Mouse (Mus musculus) midbrain, postnatal 0 days (tissue): ENCODE measurements around the gene C2cd4a. TPM values are rescaled to one million over a fixed set of nuclear protein-coding genes. Genes with fewer than 3 reads are reported as not detected.

ENCODE experiments used
- ATAC-seq: fragments of 200-750 bp; cut with Nextera tagmentation; 2 replicates; pipeline ENCODE4 v1.8.0; 2017; ENCODE audit warnings: moderate number of reproducible peaks, mild to moderate bottlenecking, moderate TSS enrichment, moderate library complexity; ENCODE audit not compliant: low FRiP score
- DNase-seq: peaks from one replicate; pipeline ENCODE4 v3.0.0-alpha.2; 2015; ENCODE audit warnings: low spot score
- H3K27ac ChIP-seq: fragments of 300-500 bp; sonication (generic); 2 replicates; pipeline ENCODE4 v1.5.1; 2014; ENCODE audit warnings: low read depth, mild to moderate bottlenecking, low read length, mixed read lengths
- H3K27me3 ChIP-seq: fragments of 300-500 bp; sonication (generic); 2 replicates; pipeline ENCODE4 v1.6.1; 2014; ENCODE audit warnings: low read length, control low read depth, mixed read lengths; ENCODE audit not compliant: insufficient read depth
- H3K36me3 ChIP-seq: fragments of 300-500 bp; sonication (generic); 2 replicates; pipeline ENCODE4 v1.6.1; 2014; ENCODE audit warnings: low read length, control low read depth, mixed read lengths; ENCODE audit not compliant: insufficient read depth
- H3K4me1 ChIP-seq: fragments of 300-500 bp; sonication (generic); 2 replicates; pipeline ENCODE4 v1.6.1; 2014; ENCODE audit warnings: mild to moderate bottlenecking, control low read depth, antibody characterized with exemption, low read length, mixed read lengths; ENCODE audit not compliant: insufficient read depth
- H3K4me2 ChIP-seq: fragments of 300-500 bp; sonication (generic); 2 replicates; pipeline ENCODE4 v1.6.1; 2014; ENCODE audit warnings: low read depth, mild to moderate bottlenecking, low read length, mixed read lengths; ENCODE audit not compliant: poor library complexity, severe bottlenecking
- H3K4me3 ChIP-seq: fragments of 300-500 bp; sonication (generic); 2 replicates; pipeline ENCODE4 v1.5.1; 2014; ENCODE audit warnings: low read depth, mild to moderate bottlenecking, low read length, moderate library complexity
- H3K9ac ChIP-seq: fragments of 300-500 bp; sonication (generic); replicated peaks from 2 replicates; pipeline ENCODE4 v1.6.1; 2014; ENCODE audit warnings: mild to moderate bottlenecking, low read length, moderate library complexity, mixed read lengths; ENCODE audit not compliant: poor library complexity, severe bottlenecking
- H3K9me3 ChIP-seq: fragments of 300-500 bp; sonication (generic); 2 replicates; pipeline ENCODE4 v1.6.1; 2016; ENCODE audit warnings: low read length, control low read depth
- CTCF ChIP-seq: IDR thresholded peaks from 2 replicates; pipeline ENCODE4 v1.5.1; 2016; ENCODE audit warnings: antibody characterized with exemption, mild to moderate bottlenecking
- WGBS: fragments of 180-500 bp; shearing (Covaris S2); extraction: QIAGEN DNeasy Blood & Tissue Kit; methylation state at CpG from one replicate; pipeline ENCODE4 v1.1.7; 2014; 5-methylcytosine and 5-hydroxymethylcytosine counted together
- polyA plus RNA-seq: library from polyadenylated mRNA; unstranded; fragments of >200 nt; fragmentation: Nextera tagmentation; extraction: Ambion mirVana; gene quantifications from 2 replicates; pipeline ENCODE4 v1.2.1, GENCODE M21; 2015
- total RNA-seq: library from RNA; depleted of rRNA; stranded (reverse); fragments of >200 nt; gene quantifications from 2 replicates; pipeline ENCODE4 v1.2.3, GENCODE M21; 2014

Gene C2cd4a
- total and polyA plus RNA-seq, 2 experiments from 2014 or later: 0.68 to 0.71 TPM

- H3K4me3 ChIP-seq: no peak overlapping the region
- no peak overlapping the region for H3K9ac ChIP-seq
- no peaks in the 10 kb centered on the region for H3K9me3 ChIP-seq
- H3K27me3 ChIP-seq: no peaks in the 10 kb centered on the region
- ATAC-seq (no peak), DNase-seq (no peak)
- TF ChIP-seq CTCF: peak; percentile 46
- no peaks in the 10 kb centered on the region for H3K36me3 ChIP-seq
- H3K4me2 ChIP-seq: no peak overlapping the region
- no peak overlapping the region for H3K27ac ChIP-seq
- H3K4me1 ChIP-seq: no peaks in the 10 kb centered on the region
- 59% methylated on average over 6 of the region's 6 CpGs for WGBS
Measured at GRCm38 (mm10) chr9:67810527-67810926, 21.6 kb downstream of the C2cd4a start.

GRCm38 (mm10) chr9:67807000-67807399 is 25.1 kb downstream of the C2cd4a start:
- no peak for TF ChIP-seq CTCF
- no peak for ATAC-seq
- Histone ChIP-seq H3K9ac (no peak overlapping the region), H3K27me3 (no peaks in the 10 kb centered on the region), H3K4me2 (no peak overlapping the region), H3K4me3 (no peak overlapping the region), H3K27ac (no peak overlapping the region), H3K36me3 (no peaks in the 10 kb centered on the region), H3K9me3 (no peaks in the 10 kb centered on the region), H3K4me1 (no peaks in the 10 kb centered on the region)
- WGBS: 80% methylated on average over 5 of the region's 5 CpGs
- no peak for DNase-seq

- peak; percentile 70 for TF ChIP-seq CTCF
- no peaks in the 10 kb centered on the region for H3K36me3 ChIP-seq
- H3K9ac ChIP-seq: no peak overlapping the region
- no peak overlapping the region for H3K4me3 ChIP-seq
- H3K9me3 ChIP-seq: no peaks in the 10 kb centered on the region
- H3K4me1 ChIP-seq: no peaks in the 10 kb centered on the region
- H3K27me3 ChIP-seq: no peaks in the 10 kb centered on the region
- ATAC-seq (no peak), DNase-seq (peak; percentile 61)
- H3K4me2 ChIP-seq: no peak overlapping the region
- H3K27ac ChIP-seq: no peak overlapping the region
- WGBS: 32% methylated on average over 6 of the region's 6 CpGs
Measured at GRCm38 (mm10) chr9:67802241-67802640, 29.9 kb downstream of the C2cd4a start.

GRCm38 (mm10) chr9:67799078-67799819 is 32.9 kb downstream of the C2cd4a start:
- ATAC-seq (no peak), DNase-seq (no peak)
- H3K4me1 ChIP-seq: no peaks in the 10 kb centered on the region; the same call in 1 of the 2 replicates
- H3K4me2 ChIP-seq: no peak overlapping the region
- H3K36me3 ChIP-seq: no peaks in the 10 kb centered on the region
- H3K9ac ChIP-seq: no peak overlapping the region
- 56% methylated on average over 14 of the region's 14 CpGs for WGBS
- TF ChIP-seq CTCF: no peak
- no peak overlapping the region for H3K27ac ChIP-seq
- H3K27me3 ChIP-seq: no peaks in the 10 kb centered on the region
- H3K9me3 ChIP-seq: no peaks in the 10 kb centered on the region
- H3K4me3 ChIP-seq: no peak overlapping the region

GRCm38 (mm10) chr9:67795205-67795675 is 36.9 kb downstream of the C2cd4a start:
- no peak overlapping the region for H3K27ac ChIP-seq
- no peaks in the 10 kb centered on the region; the same call in 1 of the 2 replicates for H3K4me1 ChIP-seq
- no peak overlapping the region for H3K9ac ChIP-seq
- H3K27me3 ChIP-seq: no peaks in the 10 kb centered on the region
- ATAC-seq (no peak), DNase-seq (peak; percentile 80)
- H3K9me3 ChIP-seq: no peaks in the 10 kb centered on the region
- no peaks in the 10 kb centered on the region for H3K36me3 ChIP-seq
- H3K4me2 ChIP-seq: peak overlapping the region; percentile 28; the same call in 1 of the 2 replicates
- H3K4me3 ChIP-seq: no peak overlapping the region
- no peak for TF ChIP-seq CTCF
- WGBS: 25% methylated on average over 14 of the region's 14 CpGs

- TF ChIP-seq CTCF: no peak
- no peak for ATAC-seq
Measured at GRCm38 (mm10) chr9:67794668-67795067, 37.5 kb downstream of the C2cd4a start.

More at GRCm38 (mm10) chr9:67794668-67795067, 37.5 kb downstream of the C2cd4a start:
- no peak for DNase-seq
- Histone ChIP-seq H3K27ac (no peak overlapping the region), H3K27me3 (no peaks in the 10 kb centered on the region), H3K4me3 (no peak overlapping the region), H3K36me3 (no peaks in the 10 kb centered on the region), H3K9me3 (no peaks in the 10 kb centered on the region), H3K4me2 (no peak overlapping the region), H3K9ac (no peak overlapping the region), H3K4me1 (no peaks in the 10 kb centered on the region; the same call in 1 of the 2 replicates)
- WGBS: 86% methylated on average over 4 of the region's 4 CpGs
